Mouse (Mus musculus): ENCODE measurements around the gene Mapk14.

- TF ChIP-seq CTCF (IDR thresholded peaks at IDR 0.05; ENCODE audit: borderline replicate concordance, extremely low read depth, insufficient read depth, insufficient read length) (no peak), POLR2A (IDR thresholded peaks at IDR 0.05; ENCODE audit: borderline replicate concordance, extremely low read depth, insufficient read depth, insufficient read length, poor library complexity, severe bottlenecking) (no peak)
These were observed 31.6 kb upstream of the Mapk14 start for GRCm38 (mm10) chr17:28659564-28659963.

All from brain, embryonic 14.5 days (tissue).